Mouse (Mus musculus) layer of hippocampus, adult 9-10 months (tissue): ENCODE data around the gene Grk1.

ENCODE experiments used
- DNase-seq: peaks from one replicate; pipeline ENCODE4 v3.0.0; 2022; ENCODE audit warnings: low spot score

The Grk1 gene

GRCm38 (mm10) chr8:13428156-13428555, 23.3 kb downstream of the Grk1 start:
- no peak for DNase-seq

DNA sequence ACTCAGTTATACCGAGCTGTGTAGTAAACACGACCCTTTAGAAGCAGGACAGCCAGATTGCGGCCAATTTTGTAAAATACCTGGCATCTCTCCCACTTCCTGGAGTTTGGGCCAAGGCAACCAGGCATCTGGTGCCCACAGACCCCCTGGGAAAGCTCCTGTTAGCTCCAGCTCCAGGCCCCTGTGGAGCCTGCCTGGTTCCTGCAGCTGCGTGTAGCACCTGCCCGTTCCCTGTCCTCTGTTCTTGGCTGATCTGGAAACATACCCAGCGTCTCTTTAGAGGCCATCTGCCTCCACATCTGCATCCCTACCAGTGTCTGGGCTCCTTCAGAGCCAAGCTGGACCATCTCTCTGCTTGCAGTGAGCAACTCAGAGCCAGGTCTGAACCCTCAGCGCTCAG, 25.5 kb downstream of the Grk1 start:
- no peak for DNase-seq

DNA sequence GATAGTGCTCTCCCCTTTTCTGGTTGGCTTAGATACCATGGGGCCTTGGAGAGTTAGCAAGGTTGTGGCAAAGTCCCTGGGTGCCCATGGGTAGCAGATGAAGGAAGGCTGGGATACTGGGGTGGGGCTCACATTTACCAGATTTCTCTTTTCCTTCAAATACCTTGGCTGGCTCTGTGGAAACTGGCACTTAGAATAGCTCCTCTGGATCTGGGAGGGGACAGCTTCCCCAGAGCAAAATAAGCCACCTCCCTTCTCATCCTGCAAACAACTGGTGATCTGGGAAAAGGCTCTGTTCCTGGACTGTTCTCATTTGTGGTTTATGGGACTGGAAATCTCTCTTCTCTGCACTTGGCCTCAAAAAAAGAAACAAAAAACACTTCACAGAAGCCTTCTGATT, 26.0 kb downstream of the Grk1 start:
- DNase-seq: no peak

GRCm38 (mm10) chr8:13433130-13433529, 28.2 kb downstream of the Grk1 start:
- DNase-seq: no peak

DNA sequence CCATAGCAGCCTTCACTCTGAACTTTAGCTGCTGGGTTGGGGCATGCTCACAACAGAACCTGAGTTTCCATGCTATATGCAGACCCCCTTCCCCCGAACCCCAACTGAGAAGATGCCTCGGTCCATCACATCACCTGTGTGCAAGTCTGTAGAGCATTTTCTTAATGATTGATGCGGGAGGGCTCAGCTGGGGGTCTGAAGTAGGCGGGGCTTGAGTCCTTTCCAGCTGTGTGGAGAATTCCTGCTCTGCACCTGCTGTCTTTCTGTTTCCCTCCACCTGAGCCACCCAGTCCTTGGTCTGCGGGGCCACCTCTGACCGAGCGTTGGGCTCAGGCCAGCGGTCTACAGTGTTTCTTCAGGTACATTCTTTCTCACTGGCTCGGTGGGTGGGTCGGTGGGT, 30.0 kb downstream of the Grk1 start, which contains the start of gene Tmem255b:
Gene Tmem255b (plus strand): TSS at position 301 of the 400 bp plus-strand sequence.
- DNase-seq: no peak

DNA sequence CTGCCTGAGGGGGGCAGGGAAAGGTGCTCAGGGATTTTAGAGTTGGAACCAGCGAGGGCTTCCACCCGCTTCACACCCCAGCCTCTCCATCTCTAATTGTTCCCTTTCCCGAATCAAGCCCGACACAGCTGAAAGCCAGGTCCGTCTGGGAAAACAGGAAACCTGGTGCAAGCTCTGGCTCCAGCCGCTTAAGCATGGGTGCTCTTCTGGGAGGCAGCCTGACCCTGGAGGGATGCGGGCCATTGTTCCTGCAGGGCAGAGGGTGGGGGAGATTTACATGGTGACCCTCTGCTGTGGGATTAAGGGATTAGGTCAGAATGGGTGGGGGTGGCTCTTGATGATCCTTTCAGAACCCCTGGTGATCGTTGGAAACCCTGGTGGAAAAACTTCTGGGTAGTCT, 31.2 kb downstream of the Grk1 start:
- DNase-seq: no peak

GRCm38 (mm10) chr8:13437531-13437930, 32.6 kb downstream of the Grk1 start:
- no peak for DNase-seq

DNA sequence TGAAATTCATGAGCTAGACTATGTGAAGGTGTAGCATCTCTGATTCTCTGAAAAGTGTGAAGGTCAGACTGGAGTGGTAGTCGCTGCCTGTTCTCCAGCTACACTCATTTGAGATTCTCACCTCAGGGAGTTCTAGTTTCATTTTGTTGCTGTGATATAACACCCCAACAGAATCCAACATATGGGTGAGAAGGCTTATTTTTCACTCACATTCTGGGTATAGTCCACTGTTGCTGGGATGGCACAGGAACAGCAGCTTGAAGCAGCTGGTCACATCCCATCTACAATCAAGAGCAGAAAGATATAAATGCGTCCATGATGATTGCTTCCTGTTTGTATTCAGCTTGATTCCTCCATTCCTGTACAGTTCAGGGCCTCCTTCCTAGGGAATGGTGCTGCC, 37.3 kb downstream of the Grk1 start:
- no peak for DNase-seq

GRCm38 (mm10) chr8:13446456-13446855, 41.6 kb downstream of the Grk1 start:
- DNase-seq: no peak

DNA sequence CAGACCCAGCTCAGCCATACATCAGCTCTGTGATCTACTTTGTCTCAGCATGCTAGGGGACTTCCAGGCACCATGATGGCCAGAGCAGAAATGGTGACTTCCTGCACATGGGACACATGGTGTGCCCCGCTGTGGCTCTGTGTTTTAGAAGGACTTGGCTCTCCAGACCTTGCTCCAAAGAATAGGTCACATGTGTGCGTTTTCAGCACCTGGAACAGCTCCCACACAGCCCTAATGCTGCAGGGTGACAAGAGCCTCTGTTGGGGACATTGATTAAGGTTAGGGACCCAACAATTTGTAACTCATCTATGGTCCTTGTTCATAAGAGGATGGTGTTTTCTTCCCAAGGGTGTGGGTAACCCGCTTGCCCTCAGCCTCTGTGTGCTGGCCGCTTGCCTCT, 43.3 kb downstream of the Grk1 start:
- DNase-seq: no peak

GRCm38 (mm10) chr8:13451747-13452277, 46.9 kb downstream of the Grk1 start:
- DNase-seq: no peak

GRCm38 (mm10) chr8:13454341-13455113, 49.6 kb downstream of the Grk1 start:
- no peak for DNase-seq

- no peak for DNase-seq
Measured at GRCm38 (mm10) chr8:13455295-13455694, 50.4 kb downstream of the Grk1 start.

DNA sequence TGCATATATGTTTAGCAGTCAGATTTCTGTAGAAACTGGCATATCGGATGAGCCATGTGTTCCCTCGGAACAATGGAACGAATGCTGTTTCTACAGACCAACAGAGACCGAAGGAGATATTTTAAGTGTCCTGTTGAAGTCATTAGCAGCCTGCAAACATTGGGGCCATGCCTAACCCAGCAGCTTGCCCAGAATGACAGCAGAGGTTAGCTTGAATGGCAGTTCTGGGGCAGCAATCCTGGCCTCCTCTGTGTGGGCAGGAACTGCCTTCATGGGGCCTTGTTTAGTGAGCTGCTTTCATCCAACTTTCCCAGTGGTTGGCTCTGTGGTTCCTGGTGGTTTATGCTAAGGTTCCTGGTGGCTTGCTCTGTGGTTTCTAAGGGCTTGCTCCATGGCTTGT, 54.5 kb downstream of the Grk1 start:
- DNase-seq: no peak

DNA sequence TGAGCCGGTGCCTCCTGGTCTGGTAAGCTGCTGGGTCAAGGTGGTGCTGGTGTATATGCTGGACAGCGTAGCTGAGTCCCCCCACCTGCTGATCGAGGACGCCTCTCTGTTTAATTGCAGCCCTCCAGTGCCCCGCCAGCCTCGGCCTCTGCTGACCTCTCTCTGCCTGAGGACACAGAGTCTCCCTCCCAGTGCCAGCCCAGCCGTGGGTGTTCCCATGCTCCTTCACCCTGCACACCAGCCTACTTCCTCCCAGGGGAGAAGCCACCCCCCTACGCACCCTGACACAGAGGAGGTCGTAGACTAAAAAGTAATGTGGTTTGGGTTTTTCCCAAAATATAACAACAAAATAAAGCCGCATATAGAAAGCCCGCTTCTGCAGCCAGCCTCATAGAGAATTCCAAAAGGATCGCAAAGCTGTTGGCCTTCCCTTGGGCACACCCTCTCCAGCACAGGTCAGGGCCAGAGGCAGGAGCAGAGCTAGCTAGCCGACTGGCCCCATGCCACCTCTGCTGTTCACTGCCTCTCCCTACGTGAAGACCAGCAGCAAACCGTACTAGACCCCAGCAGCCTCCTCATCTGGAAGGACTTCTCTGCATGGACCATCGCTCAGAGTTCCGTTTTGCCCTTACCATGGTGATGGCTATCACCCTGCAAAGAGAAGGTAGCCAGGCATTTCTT, 56.3 kb downstream of the Grk1 start:
- no peak for DNase-seq

DNA sequence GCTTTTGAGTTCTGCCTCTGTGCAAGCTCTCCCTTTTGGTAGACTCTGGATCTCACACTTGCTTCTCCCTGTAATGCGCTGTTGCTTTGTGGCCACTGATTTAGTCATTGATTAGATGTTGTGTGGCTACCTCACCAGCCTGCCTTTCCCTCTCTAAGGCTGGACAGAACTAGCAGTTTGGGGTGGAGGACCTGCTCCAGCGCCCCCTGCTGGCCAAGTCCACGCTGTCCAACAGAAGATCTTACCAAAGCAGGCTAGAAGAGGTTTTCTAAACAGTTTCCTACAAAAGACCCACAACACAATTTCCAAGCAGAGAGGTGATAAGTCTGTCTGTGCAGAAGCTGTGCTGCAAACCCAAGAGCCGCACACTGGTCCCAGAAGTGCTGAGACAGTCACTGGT, 57.0 kb downstream of the Grk1 start:
- peak; percentile 61 for DNase-seq

DNA sequence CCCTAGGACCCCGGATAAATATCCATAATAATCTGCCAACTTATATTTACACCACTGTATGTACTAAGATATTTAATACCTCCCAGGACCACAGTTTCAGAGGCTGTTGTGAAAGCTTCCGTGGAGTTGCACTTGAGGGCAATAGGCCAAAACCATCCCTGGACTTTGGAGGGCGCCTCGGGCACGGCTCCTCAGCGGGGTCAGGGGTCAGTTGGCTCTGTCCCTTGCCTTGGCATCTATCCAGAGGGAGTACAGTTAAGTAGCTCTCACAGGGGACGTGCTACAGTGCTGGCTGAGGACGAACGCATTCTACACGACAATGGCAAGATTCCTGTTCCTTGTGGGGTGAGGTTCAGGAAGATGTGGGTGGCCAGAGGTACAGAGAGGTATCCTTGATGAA, 57.5 kb downstream of the Grk1 start:
- DNase-seq: no peak

GRCm38 (mm10) chr8:13465324-13465723, 60.4 kb downstream of the Grk1 start:
- DNase-seq: no peak

DNA sequence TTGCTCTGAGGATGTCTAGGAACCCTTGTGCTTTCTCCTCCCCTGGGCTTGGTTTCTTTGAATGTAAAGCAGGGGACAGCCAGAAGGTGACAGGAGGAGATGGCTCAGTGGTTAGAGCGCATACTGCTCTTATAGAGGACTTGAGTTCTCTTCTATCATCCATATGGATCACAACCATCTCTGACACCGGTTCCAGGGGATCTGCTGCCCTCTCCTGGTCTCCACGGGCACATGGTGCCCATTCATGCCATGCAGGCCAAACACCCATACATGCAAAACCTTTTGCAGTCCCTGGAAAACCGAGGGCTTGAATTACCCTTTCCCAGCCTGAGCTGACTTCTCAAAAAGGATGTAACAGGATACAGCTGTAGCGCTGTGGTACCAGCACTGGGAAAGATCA, 62.1 kb downstream of the Grk1 start:
- no peak for DNase-seq

GRCm38 (mm10) chr8:13468737-13469136, 63.9 kb downstream of the Grk1 start:
- no peak for DNase-seq

GRCm38 (mm10) chr8:13471484-13471883, 66.6 kb downstream of the Grk1 start:
- no peak for DNase-seq
